9 mouse cellular contexts compared by ENCODE assay signal in the genomic region with DNA sequence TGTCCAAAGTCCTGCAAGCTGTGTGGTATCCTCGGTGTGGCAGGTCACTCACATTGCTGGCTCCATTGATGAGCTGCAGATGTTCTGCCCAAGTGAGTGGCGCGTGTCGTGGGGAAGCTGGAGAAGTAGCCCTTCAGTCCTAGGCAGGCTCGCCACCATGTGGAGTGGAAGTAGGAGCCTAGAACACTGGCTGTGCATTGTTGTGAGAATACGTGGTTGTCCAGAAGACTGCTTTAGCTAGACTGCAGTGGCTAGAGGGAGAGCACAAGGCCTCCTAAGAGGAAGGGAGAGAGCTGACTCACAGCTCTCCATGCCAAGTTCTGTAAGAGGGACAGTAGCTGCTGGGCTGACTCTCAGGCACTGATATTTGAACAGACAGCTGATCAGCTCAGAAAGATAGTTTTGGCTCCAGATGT.
DNase-seq lines count a peak whose midpoint lies in the region; ATAC-seq and TF ChIP-seq lines count a peak whose summit lies in the region.
"Had no signal": no experiment of that assay in that cellular context is flagged by ENCODE, and none has a peak within 500 bp of the region (broad histone marks: within the 10 kb centered on the region; RNA-seq: fewer than 3 reads in every experiment).

No protein-coding gene starts in this region.

- DNase-seq in heart, adult 11 months = peak; percentile 97
- DNase-seq in heart, postnatal 14 days = no peak
- no peak for DNase-seq in spleen, adult 2 months (ENCODE audit: low read depth in 1 of 2, low spot score in 2 of 2)
- no peak for DNase-seq in spleen, postnatal 4 days (ENCODE audit: low spot score in 2 of 2)
- no peak for DNase-seq in stomach, postnatal 0 days (ENCODE audit: low spot score)
- DNase-seq in ovary, postnatal 14 days (ENCODE audit: low spot score) = no peak
- DNase-seq in forebrain, postnatal 0 days = no peak
- DNase-seq: thymus, adult 2 months had no signal

- TF ChIP-seq CTCF in spleen, adult 2 months (IDR thresholded peaks at IDR 0.05; ENCODE audit: extremely low read depth, insufficient read depth, insufficient read length, insufficient replicate concordance) = no peak
- TF ChIP-seq CTCF in stomach, postnatal 0 days (IDR thresholded peaks at IDR 0.05; ENCODE audit: low read depth) = no peak
- no peak for TF ChIP-seq CTCF in forebrain, postnatal 0 days (IDR thresholded peaks at IDR 0.05; ENCODE audit: low read depth)

- no peak overlapping the region for H3K9ac ChIP-seq in intestine, embryonic 16.5 days (ENCODE audit: low read depth, low read length)
- H3K9ac ChIP-seq in stomach, postnatal 0 days (ENCODE audit: low read length) = no peak overlapping the region
- H3K9ac ChIP-seq in forebrain, postnatal 0 days = no peak overlapping the region

- TF ChIP-seq POLR2A in spleen, adult 2 months (IDR thresholded peaks at IDR 0.05; ENCODE audit: low read depth, low read length) = no peak

- TF ChIP-seq EP300 in stomach, postnatal 0 days (optimal IDR thresholded peaks at IDR 0.05) = no peak

- H3K4me2 ChIP-seq in intestine, embryonic 16.5 days (ENCODE audit: low read depth, low read length) = no peak overlapping the region
- no peak overlapping the region for H3K4me2 ChIP-seq in stomach, postnatal 0 days (replicated peaks; ENCODE audit: low read depth)
- no peak overlapping the region for H3K4me2 ChIP-seq in forebrain, postnatal 0 days (ENCODE audit: low read depth)

- no peaks in the 10 kb centered on the region for H3K9me3 ChIP-seq in intestine, embryonic 16.5 days (ENCODE audit: control insufficient read depth, low read length)
- H3K9me3 ChIP-seq in stomach, postnatal 0 days (ENCODE audit: control insufficient read depth, low read length) = no peaks in the 10 kb centered on the region
- no peaks in the 10 kb centered on the region for H3K9me3 ChIP-seq in forebrain, postnatal 0 days (ENCODE audit: low read length)

- WGBS in spleen, adult 2 months = 77% methylated on average over 6 of the region's 6 CpGs
- WGBS in intestine, embryonic 16.5 days = 77% methylated on average over 6 of the region's 6 CpGs
- 60% methylated on average over 6 of the region's 6 CpGs for WGBS in stomach, postnatal 0 days
- WGBS in forebrain, postnatal 0 days = 88% methylated on average over 6 of the region's 6 CpGs

- intact Hi-C loops in heart, postnatal 14 days (cut with DNase I) = loop anchor here (2.0 to 5.0 kb wide), 2 partner anchors 17 to 211 kb away; no protein-coding TSS in a partner anchor

- H3K27ac ChIP-seq in spleen, adult 2 months (ENCODE audit: insufficient read depth, low read length) = peak overlapping the region; percentile 33; the same call in 1 of the 2 replicates
- H3K27ac ChIP-seq in intestine, embryonic 16.5 days (ENCODE audit: low read length) = peak overlapping the region; percentile 50; the same call in 1 of the 2 replicates
- H3K27ac ChIP-seq in stomach, postnatal 0 days (replicated peaks) = 0 out of 2 replicates have a peak overlapping the region, but pooled peaks have one; percentile 13
- no peak overlapping the region for H3K27ac ChIP-seq in forebrain, postnatal 0 days (ENCODE audit: low read depth, low read length)

- no peaks in the 10 kb centered on the region for H3K27me3 ChIP-seq in spleen, adult 2 months (ENCODE audit: control insufficient read depth, insufficient read depth, low read length)
- H3K27me3 ChIP-seq in intestine, embryonic 16.5 days (replicated peaks; ENCODE audit: control insufficient read depth, insufficient read depth, low read length) = no peaks in the 10 kb centered on the region
- H3K27me3 ChIP-seq in stomach, postnatal 0 days (ENCODE audit: control insufficient read depth, insufficient read depth, low read length) = no peaks in the 10 kb centered on the region
- no peaks in the 10 kb centered on the region for H3K27me3 ChIP-seq in forebrain, postnatal 0 days (ENCODE audit: insufficient read depth, low read length)

- no peaks in the 10 kb centered on the region for H3K36me3 ChIP-seq in spleen, adult 2 months (ENCODE audit: control insufficient read depth, insufficient read depth, low read length)
- H3K36me3 ChIP-seq in intestine, embryonic 16.5 days (ENCODE audit: control insufficient read depth, insufficient read depth, low read length) = 0 out of 2 replicates have a peak, but pooled peaks cover 4% of the 10 kb centered on the region
- H3K36me3 ChIP-seq in stomach, postnatal 0 days (ENCODE audit: control insufficient read depth, insufficient read depth, low read length) = peaks cover 2% of the 10 kb centered on the region; the same call in 1 of the 2 replicates
- no peaks in the 10 kb centered on the region for H3K36me3 ChIP-seq in forebrain, postnatal 0 days (ENCODE audit: insufficient read depth)

- H3K4me3 ChIP-seq in spleen, adult 2 months (ENCODE audit: extremely low read depth, insufficient read depth, insufficient read length) = no peak overlapping the region
- no peak overlapping the region for H3K4me3 ChIP-seq in intestine, embryonic 16.5 days (ENCODE audit: low read length)
- H3K4me3 ChIP-seq in stomach, postnatal 0 days (ENCODE audit: low read depth, low read length) = no peak overlapping the region
- H3K4me3 ChIP-seq in forebrain, postnatal 0 days (ENCODE audit: low read depth, low read length) = no peak overlapping the region

- ATAC-seq in intestine, embryonic 16.5 days = no peak
- no peak; the same call in 1 of the 2 replicates for ATAC-seq in stomach, postnatal 0 days (ENCODE audit: low FRiP score, low TSS enrichment)
- ATAC-seq in forebrain, postnatal 0 days = no peak

- peaks cover 11% of the 10 kb centered on the region; the same call in 1 of the 2 replicates for H3K4me1 ChIP-seq in spleen, adult 2 months (ENCODE audit: control insufficient read depth, insufficient read depth, insufficient read length)
- peaks cover 56% of the 10 kb centered on the region for H3K4me1 ChIP-seq in intestine, embryonic 16.5 days (ENCODE audit: control insufficient read depth, insufficient read depth, low read length)
- H3K4me1 ChIP-seq in stomach, postnatal 0 days (replicated peaks; ENCODE audit: control insufficient read depth, insufficient read depth) = peaks cover 18% of the 10 kb centered on the region
- H3K4me1 ChIP-seq in forebrain, postnatal 0 days (ENCODE audit: insufficient read depth) = peaks cover 16% of the 10 kb centered on the region
